In the genomic region with DNA sequence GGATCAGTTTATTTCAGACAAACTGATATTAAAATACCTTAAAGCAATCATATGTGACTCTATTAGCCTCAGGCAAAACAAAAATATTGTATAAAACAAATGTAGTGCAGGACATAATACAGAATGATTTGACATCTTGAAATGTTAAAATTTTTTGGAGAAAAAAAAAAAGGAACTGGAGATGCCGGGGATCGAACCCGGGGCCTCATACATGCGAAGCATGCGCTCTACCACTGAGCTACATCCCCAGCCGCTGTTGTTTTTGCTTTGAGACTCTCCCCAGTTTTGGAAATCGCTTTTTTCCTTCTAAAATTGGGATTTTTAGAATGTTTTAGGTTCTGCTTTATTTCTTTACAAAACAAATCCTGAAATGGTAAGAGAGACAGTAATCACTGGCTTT, we compare ENCODE assay signal across 9 mouse cellular contexts. TPM values are rescaled to one million over a fixed set of nuclear protein-coding genes. Genes with fewer than 3 reads are reported as not detected.
DNase-seq lines count a peak whose midpoint lies in the region; ATAC-seq lines count a peak whose summit lies in the region.
"Had no signal": no experiment of that assay in that cellular context is flagged by ENCODE, and none has a peak within 500 bp of the region (broad histone marks: within the 10 kb centered on the region; RNA-seq: fewer than 3 reads in every experiment).

No protein-coding gene starts in this region.

- under 1% methylated on average over 7 of the region's 7 CpGs for WGBS in embryonic facial prominence, embryonic 13.5 days
- 0% methylated on average over 7 of the region's 7 CpGs for WGBS in stomach, embryonic 16.5 days

- no peaks in the 10 kb centered on the region for H3K27me3 ChIP-seq in embryonic facial prominence, embryonic 13.5 days
- no peaks in the 10 kb centered on the region for H3K27me3 ChIP-seq in megakaryocyte, embryonic 14.5 days (replicated peaks)
- H3K27me3 ChIP-seq in stomach, embryonic 16.5 days (ENCODE audit: control insufficient read depth, insufficient read depth, low read length) = no peaks in the 10 kb centered on the region

- H3K27ac ChIP-seq in embryonic facial prominence, embryonic 13.5 days = peak overlapping the region; percentile 22; the same call in 1 of the 2 replicates
- no peak overlapping the region; the same call in 1 of the 2 replicates for H3K27ac ChIP-seq in stomach, embryonic 16.5 days (ENCODE audit: low read length)

- ATAC-seq in embryonic facial prominence, embryonic 13.5 days (ENCODE audit: insufficient number of reproducible peaks, insufficient read depth, low FRiP score, low TSS enrichment, low read depth) = no peak
- ATAC-seq in stomach, embryonic 16.5 days (ENCODE audit: insufficient read depth, low FRiP score) = no peak

- intact Hi-C loops in heart, postnatal 10 days (cut with DNase I) = loop anchor here (1.0 to 5.0 kb wide), 3 partner anchors 8 to 1496 kb away; no protein-coding TSS in a partner anchor

- peaks cover 13% of the 10 kb centered on the region for H3K4me1 ChIP-seq in embryonic facial prominence, embryonic 13.5 days
- peaks cover 48% of the 10 kb centered on the region for H3K4me1 ChIP-seq in megakaryocyte, embryonic 14.5 days
- peaks cover 6% of the 10 kb centered on the region; the same call in 1 of the 2 replicates for H3K4me1 ChIP-seq in stomach, embryonic 16.5 days (ENCODE audit: control insufficient read depth, insufficient read depth, low read length)

- DNase-seq in layer of hippocampus, adult 11-12 months (ENCODE audit: low spot score) = peak; percentile 54
- DNase-seq in layer of hippocampus, adult 9-11 months = no peak
- peak; percentile 67 for DNase-seq in adipocyte (ENCODE audit: low spot score)
- peak; percentile 52 to 70 for DNase-seq in heart, postnatal 10 days
- peak; percentile 53 to 70 for DNase-seq in layer of hippocampus, postnatal 25 days (ENCODE audit: extremely low spot score in 1 of 2, low spot score in 1 of 2)

- peak overlapping the region; percentile 66 for H3K4me2 ChIP-seq in embryonic facial prominence, embryonic 13.5 days
- peak overlapping the region; percentile 75 for H3K4me2 ChIP-seq in stomach, embryonic 16.5 days (ENCODE audit: low read depth, low read length)

- no peaks in the 10 kb centered on the region for H3K9me3 ChIP-seq in embryonic facial prominence, embryonic 13.5 days
- H3K9me3 ChIP-seq in megakaryocyte, embryonic 14.5 days = no peaks in the 10 kb centered on the region
- no peaks in the 10 kb centered on the region for H3K9me3 ChIP-seq in stomach, embryonic 16.5 days (replicated peaks; ENCODE audit: control insufficient read depth, low read length)

- H3K4me3 ChIP-seq in embryonic facial prominence, embryonic 13.5 days = peak overlapping the region; percentile 59
- H3K4me3 ChIP-seq in megakaryocyte, embryonic 14.5 days (replicated peaks) = peak overlapping the region; percentile 93
- H3K4me3 ChIP-seq in stomach, embryonic 16.5 days (replicated peaks; ENCODE audit: low read length) = peak overlapping the region; percentile 58

- H3K9ac ChIP-seq in embryonic facial prominence, embryonic 13.5 days = no peak overlapping the region
- no peak overlapping the region; the same call in 1 of the 2 replicates for H3K9ac ChIP-seq in stomach, embryonic 16.5 days (ENCODE audit: low read length)

- H3K36me3 ChIP-seq in embryonic facial prominence, embryonic 13.5 days = no peaks in the 10 kb centered on the region
- no peaks in the 10 kb centered on the region for H3K36me3 ChIP-seq in megakaryocyte, embryonic 14.5 days (replicated peaks; ENCODE audit: low read length)
- H3K36me3 ChIP-seq in stomach, embryonic 16.5 days (ENCODE audit: control insufficient read depth, insufficient read depth, low read length) = no peaks in the 10 kb centered on the region

RNA-seq across cellular contexts. Expression of gene Abt1, which starts 14.9 kb away (rescaled TPM):
- polyA plus RNA-seq in embryonic facial prominence, embryonic 13.5 days (2015; fragmentation: Nextera tagmentation; extraction: Ambion mirVana) = 13.1 and 14.6 TPM in 2 replicates
- 1 to 10 TPM; 5.3 to 5.6 TPM for total RNA-seq in heart, postnatal 10 days (2021)
- total RNA-seq in layer of hippocampus, postnatal 25 days (2021) = 1 to 10 TPM; 8.5 to 8.9 TPM
- 1.6 and 7.8 TPM in 2 replicates for polyA plus RNA-seq in megakaryocyte, embryonic 14.5 days (2012; ENCODE audit: insufficient read depth, low replicate concordance)
- polyA plus RNA-seq in stomach, embryonic 16.5 days (2015; fragmentation: Nextera tagmentation; extraction: Ambion mirVana) = 10.3 and 11.4 TPM in 2 replicates

RNA-seq across cellular contexts. Expression of gene Btn1a1, which starts 27.2 kb away (rescaled TPM):
- polyA plus RNA-seq in embryonic facial prominence, embryonic 13.5 days (2015; fragmentation: Nextera tagmentation; extraction: Ambion mirVana) = not detected in 2 replicates
- not detected for total RNA-seq in heart, postnatal 10 days (2021)
- total RNA-seq in layer of hippocampus, postnatal 25 days (2021) = not detected
- polyA plus RNA-seq in megakaryocyte, embryonic 14.5 days (2012; ENCODE audit: insufficient read depth, low replicate concordance) = not detected in 2 replicates
- polyA plus RNA-seq in stomach, embryonic 16.5 days (2015; fragmentation: Nextera tagmentation; extraction: Ambion mirVana) = 0.21 and 0.22 TPM in 2 replicates
- total RNA-seq: left cerebral cortex, postnatal 10 days had no signal

RNA-seq across cellular contexts. Expression of gene Btn2a2, which starts 50.1 kb away (rescaled TPM):
- 1.5 and 1.7 TPM in 2 replicates for polyA plus RNA-seq in embryonic facial prominence, embryonic 13.5 days (2015; fragmentation: Nextera tagmentation; extraction: Ambion mirVana)
- not detected for total RNA-seq in heart, postnatal 10 days (2021)
- total RNA-seq in layer of hippocampus, postnatal 25 days (2021) = under 1 TPM; 0.59 to 0.66 TPM
- not detected in 2 replicates for polyA plus RNA-seq in megakaryocyte, embryonic 14.5 days (2012; ENCODE audit: insufficient read depth, low replicate concordance)
- polyA plus RNA-seq in stomach, embryonic 16.5 days (2015; fragmentation: Nextera tagmentation; extraction: Ambion mirVana) = 0.14 and 0.28 TPM in 2 replicates
